Mouse (Mus musculus) MEL (cell line): ENCODE data around the gene Cep41. TPM values are rescaled to one million over a fixed set of nuclear protein-coding genes. Genes with fewer than 3 reads are reported as not detected.

Experiments used
- DNase-seq: peaks from one replicate; pipeline ENCODE4 v3.0.0; 2011; ENCODE audit warnings: low read depth, low spot score
- H3K27ac ChIP-seq: 2 replicates; pipeline ENCODE4 v1.5.1; 2012; ENCODE audit warnings: low read depth, mild to moderate bottlenecking, control low read depth, low read length, moderate library complexity; ENCODE audit not compliant: control insufficient read depth
- H3K27me3 ChIP-seq, 2 experiments: fragments of 150-350 bp in 1 of 2; sonication (generic) in 1 of 2; 2 replicates each; pipeline ENCODE4 v1.6.1; 2012; ENCODE audit warnings: low read length in 2 of 2, mild to moderate bottlenecking in 2 of 2, improper control_type of control experiment in 1 of 2, moderate library complexity in 1 of 2; ENCODE audit not compliant: insufficient read depth in 2 of 2, control insufficient read depth in 1 of 2
- H3K36me3 ChIP-seq, 2 experiments: 2 replicates each; pipeline ENCODE4 v1.6.1; 2012 to 2014; ENCODE audit warnings: low read length in 2 of 2, improper control_type of control experiment in 1 of 2, inconsistent platforms in 1 of 2, mild to moderate bottlenecking in 1 of 2; ENCODE audit not compliant: insufficient read depth in 2 of 2, control insufficient read depth in 1 of 2
- H3K4me1 ChIP-seq, 2 experiments: fragments of 150-350 bp in 1 of 2; sonication (generic) in 1 of 2; 2 replicates each; pipeline ENCODE4 v1.6.1; 2012; ENCODE audit warnings: low read length in 2 of 2, improper control_type of control experiment in 1 of 2, mild to moderate bottlenecking in 1 of 2; ENCODE audit not compliant: insufficient read depth in 2 of 2, control insufficient read depth in 1 of 2
- H3K4me3 ChIP-seq, 2 experiments: fragments of 150-350 bp in 1 of 2; sonication (generic) in 1 of 2; 2 replicates each; pipeline ENCODE4 v1.5.1; 2012; ENCODE audit warnings: low read depth in 2 of 2, low read length in 2 of 2, mild to moderate bottlenecking in 2 of 2, moderate library complexity in 2 of 2, control low read depth in 1 of 2, improper control_type of control experiment in 1 of 2; ENCODE audit not compliant: control insufficient read depth in 1 of 2, insufficient read depth in 1 of 2
- H3K79me2 ChIP-seq: 2 replicates; pipeline ENCODE4 v1.6.1; 2012; ENCODE audit warnings: mild to moderate bottlenecking, low read length, moderate library complexity; ENCODE audit not compliant: control insufficient read depth, poor library complexity, insufficient read depth
- H3K9ac ChIP-seq: 2 replicates; pipeline ENCODE4 v1.6.1; 2012; ENCODE audit warnings: low read depth, mild to moderate bottlenecking, control low read depth, low read length, moderate library complexity; ENCODE audit not compliant: control insufficient read depth, poor library complexity, severe bottlenecking
- H3K9me3 ChIP-seq: fragments of 150-350 bp; sonication (generic); replicated peaks from 2 replicates; pipeline ENCODE4 v1.6.1; 2012; ENCODE audit warnings: mild to moderate bottlenecking, low read length, improper control_type of control experiment, moderate library complexity; ENCODE audit not compliant: insufficient read depth
- BHLHE40 ChIP-seq: IDR thresholded peaks from 2 replicates; pipeline ENCODE4 v1.6.1; 2012; ENCODE audit warnings: low read depth, mild to moderate bottlenecking, inconsistent platforms, low read length, improper control_type of control experiment, borderline replicate concordance
- CHD1 ChIP-seq: IDR thresholded peaks from 2 replicates; pipeline ENCODE4 v1.6.1; 2012; ENCODE audit warnings: low read depth, mild to moderate bottlenecking, inconsistent platforms, low read length, improper control_type of control experiment
- CTCF ChIP-seq, 3 experiments: IDR thresholded peaks in 2 of 3; conservative IDR thresholded peaks in 1 of 3; 2 replicates each; pipeline ENCODE4 v1.5.1; 2011 to 2012; ENCODE audit warnings: low read length in 3 of 3, low read depth in 2 of 3, mild to moderate bottlenecking in 2 of 3, improper control_type of control experiment in 1 of 3, inconsistent platforms in 1 of 3, mixed read lengths in 1 of 3, moderate library complexity in 1 of 3; ENCODE audit not compliant: control insufficient read depth in 1 of 3, insufficient read depth in 1 of 3, poor library complexity in 1 of 3, severe bottlenecking in 1 of 3
- E2F4 ChIP-seq: IDR thresholded peaks from 2 replicates; pipeline ENCODE4 v1.6.1; 2011; ENCODE audit warnings: low read depth, low read length, improper control_type of control experiment, borderline replicate concordance
- ELF1 ChIP-seq: IDR thresholded peaks from 2 replicates; pipeline ENCODE4 v1.6.1; 2014; ENCODE audit warnings: low read depth, mild to moderate bottlenecking, inconsistent platforms, low read length, improper control_type of control experiment, moderate library complexity
- EP300 ChIP-seq, 2 experiments: IDR thresholded peaks; 2 replicates each; pipeline ENCODE4 v1.6.1; 2011; ENCODE audit warnings: improper control_type of control experiment in 2 of 2, low read length in 2 of 2, low read depth in 1 of 2, mild to moderate bottlenecking in 1 of 2
- ETS1 ChIP-seq: IDR thresholded peaks from 2 replicates; pipeline ENCODE4 v1.6.1; 2012; ENCODE audit warnings: low read depth, mild to moderate bottlenecking, inconsistent platforms, low read length, improper control_type of control experiment, moderate library complexity
- GABPA ChIP-seq: IDR thresholded peaks from 2 replicates; pipeline ENCODE4 v1.6.1; 2012; ENCODE audit warnings: low read depth, mild to moderate bottlenecking, inconsistent platforms, low read length, improper control_type of control experiment, moderate library complexity
- GATA1 ChIP-seq: IDR thresholded peaks from 2 replicates; pipeline ENCODE4 v1.6.1; 2011; ENCODE audit warnings: low read depth, low read length, improper control_type of control experiment
- MAFK ChIP-seq: IDR thresholded peaks from 2 replicates; pipeline ENCODE4 v1.6.1; 2011; ENCODE audit warnings: low read depth, mild to moderate bottlenecking, low read length, improper control_type of control experiment, borderline replicate concordance
- MAX ChIP-seq: IDR thresholded peaks from 2 replicates; pipeline ENCODE4 v1.6.1; 2011; ENCODE audit warnings: low read length, improper control_type of control experiment
- MAZ ChIP-seq: IDR thresholded peaks from 2 replicates; pipeline ENCODE4 v1.6.1; 2012; ENCODE audit warnings: low read depth, mild to moderate bottlenecking, inconsistent platforms, low read length, improper control_type of control experiment
- MXI1 ChIP-seq: IDR thresholded peaks from 2 replicates; pipeline ENCODE4 v1.6.1; 2011; ENCODE audit warnings: mild to moderate bottlenecking, low read depth, low read length, improper control_type of control experiment
- MYB ChIP-seq: IDR thresholded peaks from 2 replicates; pipeline ENCODE4 v1.6.1; 2011; ENCODE audit warnings: mild to moderate bottlenecking, low read depth, low read length, improper control_type of control experiment
- MYC ChIP-seq: IDR thresholded peaks from 2 replicates; pipeline ENCODE4 v1.6.1; 2011; ENCODE audit warnings: low read depth, mild to moderate bottlenecking, low read length, improper control_type of control experiment, moderate library complexity
- NELFE ChIP-seq: IDR thresholded peaks from 2 replicates; pipeline ENCODE4 v1.6.1; 2011; ENCODE audit warnings: low read depth, low read length, improper control_type of control experiment
- NRF1 ChIP-seq: IDR thresholded peaks from 2 replicates; pipeline ENCODE4 v1.6.1; 2014; ENCODE audit warnings: low read depth, mild to moderate bottlenecking, inconsistent platforms, low read length, improper control_type of control experiment, moderate library complexity; ENCODE audit not compliant: poor library complexity, insufficient read depth, severe bottlenecking
- POLR2AphosphoS2 ChIP-seq: IDR thresholded peaks from 2 replicates; pipeline ENCODE4 v1.6.1; 2011; ENCODE audit warnings: low read length, improper control_type of control experiment
- RAD21 ChIP-seq: IDR thresholded peaks from 2 replicates; pipeline ENCODE4 v1.6.1; 2011; ENCODE audit warnings: mild to moderate bottlenecking, low read depth, low read length, improper control_type of control experiment
- RCOR1 ChIP-seq: IDR thresholded peaks from 2 replicates; pipeline ENCODE4 v1.6.1; 2012; ENCODE audit warnings: low read depth, mild to moderate bottlenecking, inconsistent platforms, low read length, improper control_type of control experiment
- SIN3A ChIP-seq: IDR thresholded peaks from 2 replicates; pipeline ENCODE4 v1.6.1; 2012; ENCODE audit warnings: low read length, improper control_type of control experiment, inconsistent platforms
- SMC3 ChIP-seq: IDR thresholded peaks from 2 replicates; pipeline ENCODE4 v1.6.1; 2011; ENCODE audit warnings: low read depth, low read length, improper control_type of control experiment
- USF2 ChIP-seq, 2 experiments: IDR thresholded peaks; 2 replicates each; pipeline ENCODE4 v1.6.1; 2011 to 2012; ENCODE audit warnings: improper control_type of control experiment in 2 of 2, low read length in 2 of 2, borderline replicate concordance in 1 of 2, inconsistent platforms in 1 of 2, low read depth in 1 of 2, mild to moderate bottlenecking in 1 of 2; ENCODE audit not compliant: insufficient read depth in 1 of 2
- ZKSCAN1 ChIP-seq: IDR thresholded peaks from 2 replicates; pipeline ENCODE4 v1.6.1; 2012; ENCODE audit warnings: low read depth, mild to moderate bottlenecking, inconsistent platforms, low read length, improper control_type of control experiment, moderate library complexity
- ZNF384 ChIP-seq: IDR thresholded peaks from 2 replicates; pipeline ENCODE4 v1.6.1; 2012; ENCODE audit warnings: low read depth, mild to moderate bottlenecking, inconsistent platforms, low read length, improper control_type of control experiment
- polyA plus RNA-seq, 2 experiments: library from polyadenylated mRNA; stranded (reverse) in 1 of 2; unstranded in 1 of 2; fragments of >175 nt in 1 of 2; fragments of >200 nt in 1 of 2; gene quantifications; 2 replicates each; pipeline versions ENCODE4 v1.2.1 to v1.2.4; 2012; ENCODE audit warnings: low replicate concordance in 2 of 2, low read depth in 1 of 2; ENCODE audit not compliant: insufficient read length in 2 of 2, insufficient read depth in 1 of 2, missing spikeins in 1 of 2
- total RNA-seq: library from RNA; depleted of rRNA; stranded (reverse); fragments of 300-350 nt; gene quantifications from 2 replicates; pipeline ENCODE4 v1.2.3, GENCODE M21; 2012

Cep41 gene
- total and polyA plus RNA-seq, 3 experiments, result 9.8 to 12.0 TPM; not detected in 1

DNA sequence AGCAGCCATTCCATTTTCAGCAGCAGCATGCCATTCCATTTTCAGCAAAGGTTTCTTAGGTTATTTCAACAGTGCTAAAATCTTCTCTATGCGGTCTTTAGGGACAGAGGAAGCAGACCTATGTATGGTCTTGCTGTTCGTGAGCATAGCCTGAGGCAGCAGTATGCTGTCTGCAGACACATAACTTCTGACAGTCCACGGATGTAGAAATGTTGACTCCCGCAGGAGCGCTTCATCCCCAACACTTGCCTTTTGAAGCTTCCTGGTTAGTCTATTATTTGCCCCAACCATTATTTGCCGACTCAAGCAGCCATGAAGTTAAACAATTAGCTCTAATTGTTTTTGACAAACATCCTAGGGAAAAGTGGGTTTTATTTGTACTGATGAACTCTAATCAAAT lies 15.6 kb upstream of the Cep41 start:
- H3K4me3 ChIP-seq, result no peak overlapping the region
- no peaks in the 10 kb centered on the region; a peak in 1 of 4 replicates for H3K27me3 ChIP-seq
- no peaks in the 10 kb centered on the region for H3K79me2 ChIP-seq
- no peak overlapping the region for H3K27ac ChIP-seq
- no peak for DNase-seq
- H3K36me3 ChIP-seq, result peaks cover 0 to 25% of the 10 kb centered on the region in 2 experiments; a peak in 2 of 4 replicates
- peaks cover 12 to 25% of the 10 kb centered on the region in 2 experiments for H3K4me1 ChIP-seq
- H3K9ac ChIP-seq, result no peak overlapping the region
- H3K9me3 ChIP-seq, result no peaks in the 10 kb centered on the region
- TF ChIP-seq POLR2AphosphoS2 (no peak), CHD1 (no peak), SIN3A (no peak), ZNF384 (no peak), NELFE (no peak), RCOR1 (no peak), NRF1 (no peak), ZKSCAN1 (no peak), MYC (no peak), MAZ (no peak), SMC3 (no peak), ELF1 (no peak), GABPA (no peak), MAFK (no peak), GATA1 (no peak), MYB (no peak), MAX (no peak)

DNA sequence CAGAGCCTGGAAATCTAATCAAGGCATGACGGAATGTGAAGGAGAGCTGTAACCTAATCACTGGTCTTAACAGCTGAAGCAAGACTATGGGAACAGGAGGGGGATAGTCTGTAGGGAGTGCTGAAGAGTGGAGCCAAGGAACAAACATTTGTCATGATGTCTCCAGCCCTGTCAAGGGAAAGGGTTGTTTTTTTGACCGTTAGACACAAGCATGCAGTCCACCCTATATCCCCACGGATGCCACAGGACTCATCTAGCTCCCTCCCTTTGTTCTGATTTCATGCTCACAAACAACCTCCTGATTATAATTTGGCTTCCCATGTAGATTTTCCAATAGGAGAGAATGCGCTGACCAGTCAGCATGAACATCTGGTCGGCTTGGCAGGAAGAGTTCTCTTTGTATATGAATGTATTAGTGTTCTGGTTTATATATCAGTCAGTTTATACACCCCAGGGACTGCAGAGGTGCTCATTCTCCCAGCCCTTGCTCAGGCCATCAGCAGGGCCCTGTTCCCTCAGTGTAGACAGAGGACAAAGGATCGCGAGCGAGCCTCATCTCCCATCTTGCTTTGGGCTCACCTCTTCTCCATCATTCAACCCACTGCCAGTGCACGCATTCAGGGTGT lies 10.5 kb upstream of the Cep41 start:
- TF ChIP-seq GABPA, result no peak
- no peak for TF ChIP-seq RCOR1
- no peak for TF ChIP-seq CTCF (IDR thresholded peaks at IDR 0.05 in 2 of 3, conservative IDR thresholded peaks at IDR 0.05 in 1 of 3; ENCODE audit: control insufficient read depth in 1 of 3, insufficient read depth in 1 of 3, low read depth in 2 of 3, low read length in 3 of 3, poor library complexity in 1 of 3, severe bottlenecking in 1 of 3)
- TF ChIP-seq EP300 (IDR thresholded peaks at IDR 0.05; ENCODE audit: low read depth in 1 of 2, low read length in 2 of 2), result no peak
- no peak for TF ChIP-seq USF2 (IDR thresholded peaks at IDR 0.05; ENCODE audit: borderline replicate concordance in 1 of 2, insufficient read depth in 1 of 2, low read depth in 1 of 2, low read length in 2 of 2)
- TF ChIP-seq MAFK, result no peak
- TF ChIP-seq POLR2AphosphoS2, result no peak
- no peak for TF ChIP-seq BHLHE40
- no peak for TF ChIP-seq RAD21
- TF ChIP-seq ZNF384, result no peak
- TF ChIP-seq SMC3, result no peak
- TF ChIP-seq E2F4, result no peak
- TF ChIP-seq ETS1, result no peak
- TF ChIP-seq NELFE, result no peak
- no peak for TF ChIP-seq ZKSCAN1
- no peak for TF ChIP-seq MYC
- TF ChIP-seq NRF1, result no peak
- TF ChIP-seq MXI1, result no peak
- H3K9ac ChIP-seq, result no peak overlapping the region
- no peak for DNase-seq
- peaks cover 5 to 9% of the 10 kb centered on the region in 2 experiments for H3K27me3 ChIP-seq
- no peaks in the 10 kb centered on the region for H3K79me2 ChIP-seq
- no peaks in the 10 kb centered on the region for H3K9me3 ChIP-seq
- H3K4me1 ChIP-seq, result no peaks in the 10 kb centered on the region
- H3K36me3 ChIP-seq, result no peaks in the 10 kb centered on the region
- no peak overlapping the region for H3K27ac ChIP-seq
- H3K4me3 ChIP-seq, result no peak overlapping the region
